Mouse (Mus musculus): ENCODE data around the gene Cutal.
A peak's percentile ranks its signal among the peaks of the same experiment; 100 is the strongest.

Cutal gene

GRCm38 (mm10) chr2:34920144-34920543, 45.9 kb downstream of the Cutal start:
- DNase-seq, result no peak

- DNase-seq, result no peak
Measured at GRCm38 (mm10) chr2:34922729-34923128, 48.5 kb downstream of the Cutal start.

- no peak for DNase-seq
Measured at GRCm38 (mm10) chr2:34927320-34927719, 53.1 kb downstream of the Cutal start.

DNA sequence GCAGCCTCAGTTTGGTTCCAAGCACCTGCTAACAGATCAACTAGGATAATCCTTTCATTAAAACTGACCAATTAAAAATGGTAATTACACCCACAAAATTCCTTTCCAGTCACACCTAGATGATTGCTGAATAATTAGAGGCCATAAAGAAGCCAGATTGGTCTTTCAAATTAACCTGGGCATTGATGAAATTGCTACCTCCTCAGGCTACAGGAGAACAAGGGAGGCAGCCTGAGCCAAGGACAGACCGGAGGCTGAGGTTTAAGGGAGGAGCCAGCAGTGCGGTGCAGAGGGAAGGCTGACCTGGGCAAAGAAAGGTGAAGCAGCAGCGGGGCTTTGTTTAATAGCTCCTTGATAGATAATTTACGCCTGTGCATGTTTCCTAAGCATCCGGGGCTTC, 63.3 kb downstream of the Cutal start:
- DNase-seq, result no peak

DNA sequence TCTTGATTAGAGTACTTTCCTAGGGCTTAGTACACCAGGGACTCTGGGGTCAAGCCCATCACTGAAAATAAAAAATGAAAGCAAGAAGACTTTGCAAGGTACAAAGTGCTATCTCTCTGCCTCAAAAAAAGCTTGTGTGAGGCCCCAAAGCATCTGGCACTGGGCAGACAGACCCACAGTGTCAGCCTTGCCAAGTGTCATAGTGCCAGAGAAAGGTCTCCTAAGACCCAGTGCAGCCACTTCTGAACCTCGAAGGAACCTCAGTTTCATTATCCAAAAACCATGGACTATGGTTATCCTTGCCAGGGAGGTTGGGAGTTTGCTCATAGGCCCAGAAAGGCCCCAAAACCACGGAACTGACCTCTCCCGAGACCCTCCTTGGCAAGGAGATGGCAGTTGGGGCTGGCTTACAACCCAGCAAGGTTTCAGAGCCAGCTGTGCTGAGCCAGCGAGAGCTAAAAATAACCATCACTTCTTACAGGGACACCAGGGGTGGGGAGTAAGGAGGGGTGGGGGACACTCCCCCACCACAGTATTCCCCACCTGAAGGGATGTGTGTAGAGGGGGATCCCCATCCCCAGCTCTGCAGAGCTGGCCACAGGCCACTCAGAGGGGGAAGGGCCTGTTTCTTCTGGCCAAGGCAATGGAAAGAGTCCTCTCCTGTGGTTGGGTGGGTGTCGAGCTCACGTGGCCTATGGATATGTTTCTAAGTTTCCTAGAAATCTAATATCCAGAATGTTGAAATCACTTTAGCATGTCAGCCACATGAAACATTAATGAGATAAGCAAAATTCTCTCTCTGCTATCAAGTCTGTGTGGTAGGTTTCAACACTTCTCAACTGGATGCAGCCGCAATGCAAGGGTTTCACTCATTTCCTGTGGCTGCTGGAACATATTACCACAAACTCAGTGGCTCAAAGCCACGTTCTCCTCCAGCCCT, 64.3 kb downstream of the Cutal start:
- DNase-seq, result peak; percentile 96

GRCm38 (mm10) chr2:34940246-34940645, 66.0 kb downstream of the Cutal start:
- no peak for DNase-seq

- DNase-seq, result no peak
Measured at GRCm38 (mm10) chr2:34941061-34941675, 67.0 kb downstream of the Cutal start.

All from heart, adult 11 months (tissue).